Mouse (Mus musculus): ENCODE measurements around the gene Gosr1. TPM values are rescaled to one million over a fixed set of nuclear protein-coding genes. Genes with fewer than 3 reads are reported as not detected.

Gosr1 gene
- polyA plus RNA-seq, 1 experiment from 2014 or later = 13.3 TPM

DNA sequence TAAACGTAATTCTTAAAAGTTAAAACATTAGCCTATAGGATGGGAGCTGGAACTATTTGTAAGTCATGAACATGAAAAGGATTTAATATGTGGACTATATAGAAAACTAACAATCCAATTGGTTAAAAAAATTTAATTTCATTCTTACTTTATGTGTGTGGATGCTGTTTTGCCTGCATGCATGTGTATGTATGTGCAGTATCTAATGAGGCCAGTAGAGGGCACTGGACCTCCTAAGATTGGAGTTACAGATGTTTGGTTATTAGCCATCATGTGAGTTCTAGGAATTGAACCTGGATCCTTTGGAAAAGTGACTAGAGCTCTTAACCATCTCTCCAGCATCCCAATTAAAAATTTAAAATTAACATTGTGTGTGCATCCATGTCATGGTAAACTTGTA is 25.9 kb upstream of the Gosr1 start:
- Histone ChIP-seq H3K4me2 (no peak overlapping the region), H3K36me3 (peaks cover 68% of the 10 kb centered on the region), H3K4me1 (replicated peaks) (no peaks in the 10 kb centered on the region), H3K9me3 (replicated peaks) (no peaks in the 10 kb centered on the region), H3K9ac (no peak overlapping the region), H3K27ac (no peak overlapping the region), H3K4me3 (replicated peaks) (no peak overlapping the region), H3K27me3 (no peaks in the 10 kb centered on the region)
- peak; percentile 8 for DNase-seq
- ATAC-seq (ENCODE audit: low read depth) = no peak
- WGBS (ENCODE audit: insufficient replicate concordance) = 95% methylated on average over 1 of the region's 1 CpGs

GRCm38 (mm10) chr11:76775533-76775932 is 12.2 kb upstream of the Gosr1 start:
- Histone ChIP-seq H3K36me3 (peaks cover 12% of the 10 kb centered on the region), H3K9me3 (replicated peaks) (no peaks in the 10 kb centered on the region), H3K4me3 (replicated peaks) (no peak overlapping the region), H3K4me1 (replicated peaks) (no peaks in the 10 kb centered on the region), H3K27me3 (no peaks in the 10 kb centered on the region), H3K4me2 (no peak overlapping the region), H3K9ac (no peak overlapping the region), H3K27ac (no peak overlapping the region)
- DNase-seq (no peak), ATAC-seq (ENCODE audit: low read depth) (no peak)
- 72% methylated on average over 8 of the region's 8 CpGs for WGBS (ENCODE audit: insufficient replicate concordance)

DNA sequence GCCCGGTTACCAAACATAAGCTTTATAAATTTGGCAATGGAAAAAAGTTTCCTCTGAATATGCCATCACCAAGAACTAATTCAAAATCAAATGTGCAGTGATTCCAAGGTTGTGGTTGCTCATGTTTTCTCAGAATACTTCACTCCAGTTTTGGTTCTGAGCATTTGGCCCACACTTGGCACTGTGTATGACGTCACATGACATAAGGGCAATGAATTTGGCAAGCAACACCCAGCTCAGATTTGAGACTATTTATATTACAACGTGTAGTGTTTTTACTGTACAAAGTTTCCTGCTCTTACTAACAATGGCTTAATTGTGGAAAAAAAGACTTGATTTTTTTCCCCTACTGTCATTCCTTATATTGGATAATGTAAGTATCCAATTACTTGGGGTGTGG is 10.4 kb upstream of the Gosr1 start:
- WGBS (ENCODE audit: insufficient replicate concordance) = 69% methylated on average over 3 of the region's 3 CpGs
- H3K4me1 ChIP-seq (replicated peaks) = no peaks in the 10 kb centered on the region
- DNase-seq = no peak
- H3K27me3 ChIP-seq = no peaks in the 10 kb centered on the region
- H3K9me3 ChIP-seq (replicated peaks) = no peaks in the 10 kb centered on the region
- no peak for ATAC-seq (ENCODE audit: low read depth)
- H3K27ac ChIP-seq = no peak overlapping the region
- no peaks in the 10 kb centered on the region for H3K36me3 ChIP-seq
- no peak overlapping the region for H3K4me3 ChIP-seq (replicated peaks)
- no peak overlapping the region for H3K4me2 ChIP-seq
- no peak overlapping the region for H3K9ac ChIP-seq

GRCm38 (mm10) chr11:76770566-76770965 is 7.2 kb upstream of the Gosr1 start:
- Histone ChIP-seq H3K4me1 (replicated peaks) (no peaks in the 10 kb centered on the region), H3K27me3 (no peaks in the 10 kb centered on the region), H3K36me3 (no peaks in the 10 kb centered on the region), H3K9ac (no peak overlapping the region), H3K4me3 (replicated peaks) (no peak overlapping the region), H3K27ac (no peak overlapping the region), H3K9me3 (replicated peaks) (no peaks in the 10 kb centered on the region), H3K4me2 (no peak overlapping the region)
- DNase-seq (no peak), ATAC-seq (ENCODE audit: low read depth) (no peak)
- WGBS (ENCODE audit: insufficient replicate concordance) = 64% methylated on average over 5 of the region's 5 CpGs

GRCm38 (mm10) chr11:76763741-76764122 is 353 bp upstream of the Gosr1 start:
- Histone ChIP-seq H3K27ac (no peak overlapping the region), H3K9ac (no peak overlapping the region), H3K27me3 (no peaks in the 10 kb centered on the region), H3K4me3 (replicated peaks) (peak overlapping the region; percentile 77), H3K4me1 (replicated peaks) (peaks cover 8% of the 10 kb centered on the region), H3K36me3 (peaks cover 19% of the 10 kb centered on the region), H3K4me2 (peak overlapping the region; percentile 71), H3K9me3 (replicated peaks) (no peaks in the 10 kb centered on the region)
- DNase-seq = no peak
- 0 out of 2 replicates have a peak, but pooled peaks have one; percentile 20 for ATAC-seq (ENCODE audit: low read depth)
- 12% methylated on average over 4 of the region's 4 CpGs for WGBS (ENCODE audit: insufficient replicate concordance)

GRCm38 (mm10) chr11:76752276-76752675 is 11.1 kb downstream of the Gosr1 start:
- Histone ChIP-seq H3K9me3 (replicated peaks) (no peaks in the 10 kb centered on the region), H3K9ac (no peak overlapping the region), H3K36me3 (peaks cover 80% of the 10 kb centered on the region), H3K4me3 (replicated peaks) (no peak overlapping the region), H3K4me2 (no peak overlapping the region), H3K4me1 (replicated peaks) (no peaks in the 10 kb centered on the region), H3K27me3 (no peaks in the 10 kb centered on the region), H3K27ac (no peak overlapping the region)
- DNase-seq (no peak), ATAC-seq (ENCODE audit: low read depth) (no peak)
- 75% methylated on average over 3 of the region's 3 CpGs for WGBS (ENCODE audit: insufficient replicate concordance)

- Histone ChIP-seq H3K27ac (no peak overlapping the region), H3K36me3 (peaks cover 75% of the 10 kb centered on the region), H3K4me1 (replicated peaks) (no peaks in the 10 kb centered on the region), H3K9me3 (replicated peaks) (no peaks in the 10 kb centered on the region), H3K27me3 (no peaks in the 10 kb centered on the region), H3K4me2 (no peak overlapping the region), H3K4me3 (replicated peaks) (no peak overlapping the region), H3K9ac (no peak overlapping the region)
- 82% methylated on average over 9 of the region's 9 CpGs for WGBS (ENCODE audit: insufficient replicate concordance)
- DNase-seq (no peak), ATAC-seq (ENCODE audit: low read depth) (no peak)
These were observed 14.6 kb downstream of the Gosr1 start for GRCm38 (mm10) chr11:76748819-76749218.

DNA sequence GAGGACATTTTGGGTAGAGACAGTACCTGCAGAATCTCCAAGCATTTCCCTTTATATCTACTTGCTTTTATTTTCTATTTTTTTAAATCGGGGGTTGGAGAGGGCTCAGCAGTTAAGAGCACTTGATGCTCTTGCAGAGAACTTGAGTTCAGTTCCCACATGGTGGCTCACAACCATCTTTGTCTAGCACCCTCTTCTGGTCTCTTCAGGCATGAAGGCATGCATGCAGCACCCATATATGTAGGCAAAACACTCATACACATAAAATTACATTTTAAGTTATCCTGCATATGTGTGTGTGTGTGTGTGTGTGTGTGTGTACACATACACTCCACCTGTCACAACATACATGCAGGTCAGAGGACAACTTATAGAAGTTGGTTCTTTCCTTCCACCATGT is 17.5 kb downstream of the Gosr1 start:
- Histone ChIP-seq H3K9ac (no peak overlapping the region), H3K36me3 (peaks cover 68% of the 10 kb centered on the region), H3K27ac (no peak overlapping the region), H3K9me3 (replicated peaks) (no peaks in the 10 kb centered on the region), H3K27me3 (no peaks in the 10 kb centered on the region), H3K4me3 (replicated peaks) (no peak overlapping the region), H3K4me2 (no peak overlapping the region), H3K4me1 (replicated peaks) (no peaks in the 10 kb centered on the region)
- DNase-seq (no peak), ATAC-seq (ENCODE audit: low read depth) (no peak)
- whole genome bisulfite sequencing (ENCODE audit: insufficient replicate concordance) = 79% methylated on average over 1 of the region's 1 CpGs

GRCm38 (mm10) chr11:76744550-76744949 is 18.8 kb downstream of the Gosr1 start:
- 78% methylated on average over 7 of the region's 7 CpGs for WGBS (ENCODE audit: insufficient replicate concordance)
- H3K27ac ChIP-seq = no peak overlapping the region
- no peak overlapping the region for H3K4me2 ChIP-seq
- H3K36me3 ChIP-seq = peaks cover 57% of the 10 kb centered on the region
- H3K4me3 ChIP-seq (replicated peaks) = no peak overlapping the region
- no peak overlapping the region for H3K9ac ChIP-seq
- DNase-seq (no peak), ATAC-seq (ENCODE audit: low read depth) (no peak)
- no peaks in the 10 kb centered on the region for H3K27me3 ChIP-seq
- H3K9me3 ChIP-seq (replicated peaks) = no peaks in the 10 kb centered on the region
- no peaks in the 10 kb centered on the region for H3K4me1 ChIP-seq (replicated peaks)

- peaks cover 44% of the 10 kb centered on the region for H3K36me3 ChIP-seq
- H3K4me2 ChIP-seq = no peak overlapping the region
- WGBS (ENCODE audit: insufficient replicate concordance) = 87% methylated on average over 7 of the region's 7 CpGs
- H3K27me3 ChIP-seq = no peaks in the 10 kb centered on the region
- no peak overlapping the region for H3K9ac ChIP-seq
- H3K4me1 ChIP-seq (replicated peaks) = no peaks in the 10 kb centered on the region
- DNase-seq (no peak), ATAC-seq (ENCODE audit: low read depth) (no peak)
- no peak overlapping the region for H3K4me3 ChIP-seq (replicated peaks)
- no peaks in the 10 kb centered on the region for H3K9me3 ChIP-seq (replicated peaks)
- H3K27ac ChIP-seq = no peak overlapping the region
These were observed 20.9 kb downstream of the Gosr1 start for GRCm38 (mm10) chr11:76742511-76742910.

GRCm38 (mm10) chr11:76739125-76739524 is 24.3 kb downstream of the Gosr1 start:
- no peak overlapping the region for H3K9ac ChIP-seq
- ATAC-seq (ENCODE audit: low read depth) = no peak
- peaks cover 43% of the 10 kb centered on the region for H3K36me3 ChIP-seq
- H3K27me3 ChIP-seq = no peaks in the 10 kb centered on the region
- peaks cover 4% of the 10 kb centered on the region for H3K4me1 ChIP-seq (replicated peaks)
- no peak overlapping the region for H3K4me2 ChIP-seq
- H3K4me3 ChIP-seq (replicated peaks) = no peak overlapping the region
- no peak for DNase-seq
- no peak overlapping the region for H3K27ac ChIP-seq
- WGBS (ENCODE audit: insufficient replicate concordance) = 68% methylated on average over 6 of the region's 6 CpGs
- H3K9me3 ChIP-seq (replicated peaks) = no peaks in the 10 kb centered on the region

- Histone ChIP-seq H3K9me3 (replicated peaks) (no peaks in the 10 kb centered on the region), H3K27me3 (no peaks in the 10 kb centered on the region), H3K4me2 (no peak overlapping the region), H3K4me1 (replicated peaks) (peaks cover 4% of the 10 kb centered on the region), H3K4me3 (replicated peaks) (no peak overlapping the region), H3K36me3 (peaks cover 44% of the 10 kb centered on the region), H3K9ac (no peak overlapping the region), H3K27ac (no peak overlapping the region)
- DNase-seq (no peak), ATAC-seq (ENCODE audit: low read depth) (no peak)
- WGBS (ENCODE audit: insufficient replicate concordance) = 24% methylated on average over 4 of the region's 4 CpGs
These were observed 27.5 kb downstream of the Gosr1 start for GRCm38 (mm10) chr11:76735753-76736324.

Data from liver, embryonic 13.5 days (tissue).